Mouse (Mus musculus) MEL (cell line): ENCODE data around the gene Olfr263. TPM values are rescaled to one million over a fixed set of nuclear protein-coding genes. Genes with fewer than 3 reads are reported as not detected.

ENCODE experiments used
- DNase-seq: peaks from one replicate; pipeline ENCODE4 v3.0.0; 2011; ENCODE audit warnings: low read depth, low spot score
- H3K27ac ChIP-seq: 2 replicates; pipeline ENCODE4 v1.5.1; 2012; ENCODE audit warnings: low read depth, mild to moderate bottlenecking, control low read depth, low read length, moderate library complexity; ENCODE audit not compliant: control insufficient read depth
- H3K27me3 ChIP-seq, 2 experiments: fragments of 150-350 bp in 1 of 2; sonication (generic) in 1 of 2; 2 replicates each; pipeline ENCODE4 v1.6.1; 2012; ENCODE audit warnings: low read length in 2 of 2, mild to moderate bottlenecking in 2 of 2, improper control_type of control experiment in 1 of 2, moderate library complexity in 1 of 2; ENCODE audit not compliant: insufficient read depth in 2 of 2, control insufficient read depth in 1 of 2
- H3K36me3 ChIP-seq, 2 experiments: 2 replicates each; pipeline ENCODE4 v1.6.1; 2012 to 2014; ENCODE audit warnings: low read length in 2 of 2, improper control_type of control experiment in 1 of 2, inconsistent platforms in 1 of 2, mild to moderate bottlenecking in 1 of 2; ENCODE audit not compliant: insufficient read depth in 2 of 2, control insufficient read depth in 1 of 2
- H3K4me1 ChIP-seq, 2 experiments: fragments of 150-350 bp in 1 of 2; sonication (generic) in 1 of 2; 2 replicates each; pipeline ENCODE4 v1.6.1; 2012; ENCODE audit warnings: low read length in 2 of 2, improper control_type of control experiment in 1 of 2, mild to moderate bottlenecking in 1 of 2; ENCODE audit not compliant: insufficient read depth in 2 of 2, control insufficient read depth in 1 of 2
- H3K4me3 ChIP-seq, 2 experiments: fragments of 150-350 bp in 1 of 2; sonication (generic) in 1 of 2; 2 replicates each; pipeline ENCODE4 v1.5.1; 2012; ENCODE audit warnings: low read depth in 2 of 2, low read length in 2 of 2, mild to moderate bottlenecking in 2 of 2, moderate library complexity in 2 of 2, control low read depth in 1 of 2, improper control_type of control experiment in 1 of 2; ENCODE audit not compliant: control insufficient read depth in 1 of 2, insufficient read depth in 1 of 2
- H3K79me2 ChIP-seq: 2 replicates; pipeline ENCODE4 v1.6.1; 2012; ENCODE audit warnings: mild to moderate bottlenecking, low read length, moderate library complexity; ENCODE audit not compliant: control insufficient read depth, poor library complexity, insufficient read depth
- H3K9ac ChIP-seq: 2 replicates; pipeline ENCODE4 v1.6.1; 2012; ENCODE audit warnings: low read depth, mild to moderate bottlenecking, control low read depth, low read length, moderate library complexity; ENCODE audit not compliant: control insufficient read depth, poor library complexity, severe bottlenecking
- H3K9me3 ChIP-seq: fragments of 150-350 bp; sonication (generic); replicated peaks from 2 replicates; pipeline ENCODE4 v1.6.1; 2012; ENCODE audit warnings: mild to moderate bottlenecking, low read length, improper control_type of control experiment, moderate library complexity; ENCODE audit not compliant: insufficient read depth
- BHLHE40 ChIP-seq: IDR thresholded peaks from 2 replicates; pipeline ENCODE4 v1.6.1; 2012; ENCODE audit warnings: low read depth, mild to moderate bottlenecking, inconsistent platforms, low read length, improper control_type of control experiment, borderline replicate concordance
- CTCF ChIP-seq, 3 experiments: IDR thresholded peaks in 2 of 3; conservative IDR thresholded peaks in 1 of 3; 2 replicates each; pipeline ENCODE4 v1.5.1; 2011 to 2012; ENCODE audit warnings: low read length in 3 of 3, low read depth in 2 of 3, mild to moderate bottlenecking in 2 of 3, improper control_type of control experiment in 1 of 3, inconsistent platforms in 1 of 3, mixed read lengths in 1 of 3, moderate library complexity in 1 of 3; ENCODE audit not compliant: control insufficient read depth in 1 of 3, insufficient read depth in 1 of 3, poor library complexity in 1 of 3, severe bottlenecking in 1 of 3
- ELF1 ChIP-seq: IDR thresholded peaks from 2 replicates; pipeline ENCODE4 v1.6.1; 2014; ENCODE audit warnings: low read depth, mild to moderate bottlenecking, inconsistent platforms, low read length, improper control_type of control experiment, moderate library complexity
- EP300 ChIP-seq, 2 experiments: IDR thresholded peaks; 2 replicates each; pipeline ENCODE4 v1.6.1; 2011; ENCODE audit warnings: improper control_type of control experiment in 2 of 2, low read length in 2 of 2, low read depth in 1 of 2, mild to moderate bottlenecking in 1 of 2
- GABPA ChIP-seq: IDR thresholded peaks from 2 replicates; pipeline ENCODE4 v1.6.1; 2012; ENCODE audit warnings: low read depth, mild to moderate bottlenecking, inconsistent platforms, low read length, improper control_type of control experiment, moderate library complexity
- GATA1 ChIP-seq: IDR thresholded peaks from 2 replicates; pipeline ENCODE4 v1.6.1; 2011; ENCODE audit warnings: low read depth, low read length, improper control_type of control experiment
- KAT2A ChIP-seq: conservative IDR thresholded peaks from 2 replicates; pipeline ENCODE4 v1.6.1; 2012; ENCODE audit warnings: low read depth, low read length, improper control_type of control experiment, inconsistent platforms
- MAX ChIP-seq: IDR thresholded peaks from 2 replicates; pipeline ENCODE4 v1.6.1; 2011; ENCODE audit warnings: low read length, improper control_type of control experiment
- MYB ChIP-seq: IDR thresholded peaks from 2 replicates; pipeline ENCODE4 v1.6.1; 2011; ENCODE audit warnings: mild to moderate bottlenecking, low read depth, low read length, improper control_type of control experiment
- NELFE ChIP-seq: IDR thresholded peaks from 2 replicates; pipeline ENCODE4 v1.6.1; 2011; ENCODE audit warnings: low read depth, low read length, improper control_type of control experiment
- POLR2A ChIP-seq, 2 experiments: IDR thresholded peaks; 2 replicates each; pipeline ENCODE4 v1.6.1; 2011 to 2012; ENCODE audit warnings: low read length in 2 of 2, mild to moderate bottlenecking in 2 of 2, control low read depth in 1 of 2, improper control_type of control experiment in 1 of 2, low read depth in 1 of 2, moderate library complexity in 1 of 2; ENCODE audit not compliant: control insufficient read depth in 1 of 2, insufficient read depth in 1 of 2, poor library complexity in 1 of 2
- SIN3A ChIP-seq: IDR thresholded peaks from 2 replicates; pipeline ENCODE4 v1.6.1; 2012; ENCODE audit warnings: low read length, improper control_type of control experiment, inconsistent platforms
- TAL1 ChIP-seq: IDR thresholded peaks from 2 replicates; pipeline ENCODE4 v1.6.1; 2012; ENCODE audit warnings: mild to moderate bottlenecking, inconsistent platforms, low read length, moderate library complexity, mixed read lengths
- TBP ChIP-seq: IDR thresholded peaks from 2 replicates; pipeline ENCODE4 v1.8.0; 2011; ENCODE audit warnings: low read depth, low read length, improper control_type of control experiment
- TCF12 ChIP-seq: IDR thresholded peaks from 2 replicates; pipeline ENCODE4 v1.6.1; 2014; ENCODE audit warnings: low read depth, mild to moderate bottlenecking, inconsistent platforms, low read length, improper control_type of control experiment, moderate library complexity
- ZC3H11A ChIP-seq: IDR thresholded peaks from 2 replicates; pipeline ENCODE4 v1.6.1; 2012; ENCODE audit warnings: low read depth, mild to moderate bottlenecking, inconsistent platforms, low read length, improper control_type of control experiment
- polyA plus RNA-seq, 2 experiments: library from polyadenylated mRNA; stranded (reverse) in 1 of 2; unstranded in 1 of 2; fragments of >175 nt in 1 of 2; fragments of >200 nt in 1 of 2; gene quantifications; 2 replicates each; pipeline versions ENCODE4 v1.2.1 to v1.2.4; 2012; ENCODE audit warnings: low replicate concordance in 2 of 2, low read depth in 1 of 2; ENCODE audit not compliant: insufficient read length in 2 of 2, insufficient read depth in 1 of 2, missing spikeins in 1 of 2
- total RNA-seq: library from RNA; depleted of rRNA; stranded (reverse); fragments of 300-350 nt; gene quantifications from 2 replicates; pipeline ENCODE4 v1.2.3, GENCODE M21; 2012

The Olfr263 gene
- total and polyA plus RNA-seq, 3 experiments: not detected

GRCm38 (mm10) chr13:21155888-21156287 is 26.4 kb downstream of the Olfr263 start:
- Histone ChIP-seq H3K9ac (no peak overlapping the region), H3K9me3 (no peaks in the 10 kb centered on the region), H3K4me3 (no peak overlapping the region), H3K36me3 (no peaks in the 10 kb centered on the region), H3K4me1 (peaks cover 0 to 4% of the 10 kb centered on the region in 2 experiments; a peak in 1 of 4 replicates), H3K79me2 (no peaks in the 10 kb centered on the region), H3K27ac (no peak overlapping the region), H3K27me3 (peaks cover 10 to 15% of the 10 kb centered on the region in 2 experiments)
- TF ChIP-seq NELFE (no peak), ELF1 (no peak), MYB (no peak), GABPA (no peak), TBP (peak; percentile 96), MAX (no peak), EP300 (IDR thresholded peaks at IDR 0.05; ENCODE audit: low read depth in 1 of 2, low read length in 2 of 2) (no peak), KAT2A (no peak)
- no peak for DNase-seq

- Histone ChIP-seq H3K27ac (no peak overlapping the region), H3K36me3 (peaks cover 0 to 2% of the 10 kb centered on the region in 2 experiments; a peak in 2 of 4 replicates), H3K9me3 (no peaks in the 10 kb centered on the region), H3K9ac (no peak overlapping the region), H3K4me1 (peaks cover 3 to 4% of the 10 kb centered on the region in 2 experiments; a peak in 2 of 4 replicates), H3K4me3 (no peak overlapping the region), H3K79me2 (no peaks in the 10 kb centered on the region; the same call in 1 of the 2 replicates), H3K27me3 (peaks cover 8 to 10% of the 10 kb centered on the region in 2 experiments)
- no peak for TF ChIP-seq MYB
- no peak for TF ChIP-seq SIN3A
- TF ChIP-seq BHLHE40: no peak
- no peak for TF ChIP-seq POLR2A (IDR thresholded peaks at IDR 0.05; ENCODE audit: control insufficient read depth in 1 of 2, insufficient read depth in 1 of 2, low read depth in 1 of 2, low read length in 2 of 2, poor library complexity in 1 of 2)
- TF ChIP-seq ZC3H11A: no peak
- TF ChIP-seq TAL1: no peak
- TF ChIP-seq GATA1: no peak
- no peak for DNase-seq
Measured at GRCm38 (mm10) chr13:21158071-21158470, 28.6 kb downstream of the Olfr263 start.

GRCm38 (mm10) chr13:21158785-21159474 is 29.5 kb downstream of the Olfr263 start:
- DNase-seq: peak; percentile 95
- Histone ChIP-seq H3K4me1 (peaks cover 3 to 5% of the 10 kb centered on the region in 2 experiments; a peak in 2 of 4 replicates), H3K9ac (no peak overlapping the region), H3K36me3 (peaks cover 0 to 2% of the 10 kb centered on the region in 2 experiments; a peak in 2 of 4 replicates), H3K27ac (no peak overlapping the region), H3K4me3 (peak overlapping the region; percentile 56 to 60), H3K27me3 (peaks cover 8 to 9% of the 10 kb centered on the region in 2 experiments), H3K79me2 (no peaks in the 10 kb centered on the region; the same call in 1 of the 2 replicates), H3K9me3 (no peaks in the 10 kb centered on the region)
- TF ChIP-seq TCF12 (no peak), CTCF (IDR thresholded peaks at IDR 0.05 in 2 of 3, conservative IDR thresholded peaks at IDR 0.05 in 1 of 3; ENCODE audit: control insufficient read depth in 1 of 3, insufficient read depth in 1 of 3, low read depth in 2 of 3, low read length in 3 of 3, poor library complexity in 1 of 3, severe bottlenecking in 1 of 3) (peak in 2 of 3 experiments; percentile 97 to 98; a peak in 4 of 6 replicates), GATA1 (no peak)
